Mouse (Mus musculus) spleen, adult 2 months (tissue): Measurements from ENCODE around the gene Bbs9.

Experiments
- CTCF ChIP-seq: fragments of 200-500 bp; IDR thresholded peaks from 2 replicates; pipeline ENCODE4 v1.5.1; 2011; ENCODE audit warnings: mild to moderate bottlenecking, inconsistent platforms; ENCODE audit not compliant: insufficient read depth, insufficient read length, insufficient replicate concordance; ENCODE audit errors: extremely low read depth
- POLR2A ChIP-seq: fragments of 200-500 bp; IDR thresholded peaks from 2 replicates; pipeline ENCODE4 v1.6.1; 2011; ENCODE audit warnings: low read depth, low read length, inconsistent platforms

- TF ChIP-seq POLR2A (no peak), CTCF (no peak)
These were observed 349.4 kb downstream of the Bbs9 start for GRCm38 (mm10) chr9:22824910-22825309.
